Mouse (Mus musculus): ENCODE measurements at regions not wholly inside any gene's neighbourhood (a gene's known extent, or its start where the extent isn't known, plus 50 kb on each side); places are given as distances from the start of the nearest gene placed in this dataset.

GRCm38 (mm10) chr2:179238166-179238565, 204.1 kb upstream of the Cdh4 start:
- no peaks in the 10 kb centered on the region; the same call in 1 of the 2 replicates for H3K27me3 ChIP-seq (ENCODE audit: control insufficient read depth, insufficient read depth, low read length)
- no peak overlapping the region for H3K4me3 ChIP-seq (replicated peaks; ENCODE audit: insufficient read depth, low read depth, low read length)
- H3K27ac ChIP-seq (ENCODE audit: insufficient read depth, low read length), result no peak overlapping the region
- WGBS, result 13% methylated on average over 11 of the region's 11 CpGs
- no peak for TF ChIP-seq POLR2A (IDR thresholded peaks at IDR 0.05; ENCODE audit: borderline replicate concordance, insufficient read depth, low read length)
- no peak for TF ChIP-seq CTCF (IDR thresholded peaks at IDR 0.05; ENCODE audit: borderline replicate concordance, insufficient read depth, low read depth, low read length)
- no peak for DNase-seq
- H3K4me1 ChIP-seq (ENCODE audit: control insufficient read depth, insufficient read depth, low read length), result no peaks in the 10 kb centered on the region

DNA sequence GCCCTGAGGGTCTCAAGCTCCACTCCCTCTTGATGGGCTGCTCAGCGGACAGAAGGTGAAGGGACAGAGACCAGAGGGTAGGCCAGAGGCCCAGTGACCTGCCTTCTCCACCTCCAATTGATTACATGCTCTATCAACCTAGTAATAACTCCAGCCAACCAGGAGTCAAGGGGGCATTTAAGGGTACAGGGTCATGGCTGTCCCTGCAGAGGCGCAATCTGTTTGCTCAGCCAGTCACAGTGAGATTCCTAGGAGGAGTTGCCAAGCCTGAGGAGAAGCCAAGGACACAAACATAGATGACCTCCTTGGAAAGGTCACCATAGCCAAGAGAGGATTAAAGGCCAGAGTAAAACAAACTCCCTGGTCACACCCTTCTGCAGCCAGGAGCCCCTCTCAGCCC, 181.3 kb upstream of the Cdh4 start:
- H3K27me3 ChIP-seq (ENCODE audit: control insufficient read depth, insufficient read depth, low read length), result peaks cover 1% of the 10 kb centered on the region; the same call in 1 of the 2 replicates
- peaks cover 2% of the 10 kb centered on the region; the same call in 1 of the 2 replicates for H3K4me1 ChIP-seq (ENCODE audit: control insufficient read depth, insufficient read depth, low read length)
- DNase-seq, result no peak
- H3K4me3 ChIP-seq (replicated peaks; ENCODE audit: insufficient read depth, low read depth, low read length), result no peak overlapping the region
- WGBS, result 78% methylated on average over 2 of the region's 2 CpGs
- H3K27ac ChIP-seq (ENCODE audit: insufficient read depth, low read length), result no peak overlapping the region
- TF ChIP-seq CTCF (IDR thresholded peaks at IDR 0.05; ENCODE audit: borderline replicate concordance, insufficient read depth, low read depth, low read length) (no peak), POLR2A (IDR thresholded peaks at IDR 0.05; ENCODE audit: borderline replicate concordance, insufficient read depth, low read length) (no peak)

DNA sequence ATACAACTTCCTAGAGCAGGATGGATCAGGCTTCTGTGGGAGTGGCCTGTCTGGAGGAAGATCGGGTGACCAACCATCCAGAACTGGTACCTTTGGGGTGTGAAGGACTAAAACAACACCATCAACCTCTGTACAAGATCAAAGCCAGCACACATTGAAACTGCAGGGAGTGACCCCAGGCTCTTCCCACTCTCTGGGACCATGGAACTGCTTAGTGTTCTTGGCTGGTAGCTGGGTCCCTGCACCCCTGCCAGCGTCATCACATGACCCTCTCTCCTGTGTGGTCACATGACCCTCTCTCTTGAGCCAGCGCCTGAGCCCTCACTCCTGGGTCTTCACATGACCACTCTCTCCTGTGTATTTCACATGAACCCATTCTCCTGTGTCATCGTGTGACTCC, 178.3 kb upstream of the Cdh4 start:
- 88% methylated on average over 4 of the region's 4 CpGs for WGBS
- Histone ChIP-seq H3K27me3 (ENCODE audit: control insufficient read depth, insufficient read depth, low read length) (peaks cover 1% of the 10 kb centered on the region; the same call in 1 of the 2 replicates), H3K4me3 (replicated peaks; ENCODE audit: insufficient read depth, low read depth, low read length) (no peak overlapping the region), H3K27ac (ENCODE audit: insufficient read depth, low read length) (no peak overlapping the region), H3K4me1 (ENCODE audit: control insufficient read depth, insufficient read depth, low read length) (peaks cover 2% of the 10 kb centered on the region; the same call in 1 of the 2 replicates)
- TF ChIP-seq POLR2A (IDR thresholded peaks at IDR 0.05; ENCODE audit: borderline replicate concordance, insufficient read depth, low read length) (no peak), CTCF (IDR thresholded peaks at IDR 0.05; ENCODE audit: borderline replicate concordance, insufficient read depth, low read depth, low read length) (no peak)
- no peak for DNase-seq

GRCm38 (mm10) chr2:179265436-179265835, 176.8 kb upstream of the Cdh4 start:
- Histone ChIP-seq H3K4me1 (ENCODE audit: control insufficient read depth, insufficient read depth, low read length) (peaks cover 2% of the 10 kb centered on the region; the same call in 1 of the 2 replicates), H3K27ac (ENCODE audit: insufficient read depth, low read length) (no peak overlapping the region), H3K27me3 (ENCODE audit: control insufficient read depth, insufficient read depth, low read length) (peaks cover 1% of the 10 kb centered on the region; the same call in 1 of the 2 replicates), H3K4me3 (replicated peaks; ENCODE audit: insufficient read depth, low read depth, low read length) (no peak overlapping the region)
- WGBS, result 12% methylated on average over 5 of the region's 5 CpGs
- no peak for DNase-seq
- TF ChIP-seq CTCF (IDR thresholded peaks at IDR 0.05; ENCODE audit: borderline replicate concordance, insufficient read depth, low read depth, low read length) (no peak), POLR2A (IDR thresholded peaks at IDR 0.05; ENCODE audit: borderline replicate concordance, insufficient read depth, low read length) (no peak)

GRCm38 (mm10) chr2:179277204-179277886, 164.9 kb upstream of the Cdh4 start:
- Histone ChIP-seq H3K27ac (ENCODE audit: insufficient read depth, low read length) (no peak overlapping the region), H3K4me1 (ENCODE audit: control insufficient read depth, insufficient read depth, low read length) (no peaks in the 10 kb centered on the region; the same call in 1 of the 2 replicates), H3K27me3 (ENCODE audit: control insufficient read depth, insufficient read depth, low read length) (no peaks in the 10 kb centered on the region; the same call in 1 of the 2 replicates), H3K4me3 (replicated peaks; ENCODE audit: insufficient read depth, low read depth, low read length) (no peak overlapping the region)
- TF ChIP-seq CTCF (IDR thresholded peaks at IDR 0.05; ENCODE audit: borderline replicate concordance, insufficient read depth, low read depth, low read length), result no peak
- TF ChIP-seq POLR2A (IDR thresholded peaks at IDR 0.05; ENCODE audit: borderline replicate concordance, insufficient read depth, low read length), result no peak
- 27% methylated on average over 15 of the region's 15 CpGs for WGBS
- DNase-seq, result peak in 1 of 2 experiments; percentile 34

- DNase-seq, result no peak
- TF ChIP-seq POLR2A (IDR thresholded peaks at IDR 0.05; ENCODE audit: borderline replicate concordance, insufficient read depth, low read length) (no peak), CTCF (IDR thresholded peaks at IDR 0.05; ENCODE audit: borderline replicate concordance, insufficient read depth, low read depth, low read length) (no peak)
- H3K27ac ChIP-seq (ENCODE audit: insufficient read depth, low read length), result no peak overlapping the region
- 35% methylated on average over 4 of the region's 4 CpGs for WGBS
- no peak overlapping the region for H3K4me3 ChIP-seq (replicated peaks; ENCODE audit: insufficient read depth, low read depth, low read length)
- no peaks in the 10 kb centered on the region; the same call in 1 of the 2 replicates for H3K4me1 ChIP-seq (ENCODE audit: control insufficient read depth, insufficient read depth, low read length)
- H3K27me3 ChIP-seq (ENCODE audit: control insufficient read depth, insufficient read depth, low read length), result no peaks in the 10 kb centered on the region; the same call in 1 of the 2 replicates
These were observed 164.3 kb upstream of the Cdh4 start for GRCm38 (mm10) chr2:179277887-179278282.

DNA sequence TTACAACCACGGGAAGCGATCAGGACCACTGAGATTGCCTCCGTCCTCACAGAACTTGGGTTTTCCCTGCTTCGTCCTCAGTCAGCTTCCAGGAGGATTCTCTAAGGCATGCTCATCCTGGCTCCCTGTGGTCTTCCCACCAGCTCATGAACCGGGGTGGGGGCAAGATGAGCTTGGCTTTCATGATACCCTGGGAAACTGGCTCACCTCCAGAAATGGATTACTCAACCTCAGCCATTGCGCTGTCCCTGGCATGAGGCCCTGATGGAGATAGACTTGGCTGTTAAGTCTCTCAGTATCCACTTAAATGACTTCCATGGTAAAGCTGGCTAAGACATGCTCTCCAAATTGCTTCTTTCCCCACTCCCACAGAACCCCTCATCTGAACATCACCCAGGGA, 160.0 kb upstream of the Cdh4 start:
- no peaks in the 10 kb centered on the region; the same call in 1 of the 2 replicates for H3K4me1 ChIP-seq (ENCODE audit: control insufficient read depth, insufficient read depth, low read length)
- WGBS, result 24% methylated on average over 6 of the region's 6 CpGs
- peak in 1 of 2 experiments; percentile 8 for DNase-seq
- H3K27me3 ChIP-seq (ENCODE audit: control insufficient read depth, insufficient read depth, low read length), result no peaks in the 10 kb centered on the region; the same call in 1 of the 2 replicates
- TF ChIP-seq POLR2A (IDR thresholded peaks at IDR 0.05; ENCODE audit: borderline replicate concordance, insufficient read depth, low read length) (no peak), CTCF (IDR thresholded peaks at IDR 0.05; ENCODE audit: borderline replicate concordance, insufficient read depth, low read depth, low read length) (no peak)
- no peak overlapping the region for H3K27ac ChIP-seq (ENCODE audit: insufficient read depth, low read length)
- no peak overlapping the region for H3K4me3 ChIP-seq (replicated peaks; ENCODE audit: insufficient read depth, low read depth, low read length)

DNA sequence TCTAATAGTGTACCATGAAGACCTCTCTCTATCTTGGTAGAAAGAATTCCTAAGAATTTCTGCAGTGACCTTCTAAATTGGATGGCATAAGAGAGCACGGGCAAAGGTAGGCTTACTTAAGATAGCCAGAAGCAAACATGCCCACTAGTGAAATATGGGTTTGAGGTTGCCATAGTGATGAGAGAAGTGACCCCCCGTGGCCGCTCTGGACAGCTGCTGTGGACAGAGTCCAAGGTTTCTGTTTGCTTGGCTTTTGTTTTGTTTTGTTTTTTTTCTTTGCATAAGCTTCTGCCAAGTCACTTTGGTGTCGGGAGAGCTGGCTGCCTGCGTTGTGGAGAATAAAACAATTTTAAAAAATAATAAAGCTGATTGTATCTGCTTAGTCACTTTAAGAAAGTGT, 151.8 kb upstream of the Cdh4 start:
- no peak for DNase-seq
- TF ChIP-seq CTCF (IDR thresholded peaks at IDR 0.05; ENCODE audit: borderline replicate concordance, insufficient read depth, low read depth, low read length) (no peak), POLR2A (IDR thresholded peaks at IDR 0.05; ENCODE audit: borderline replicate concordance, insufficient read depth, low read length) (no peak)
- H3K27ac ChIP-seq (ENCODE audit: insufficient read depth, low read length), result no peak overlapping the region
- H3K27me3 ChIP-seq (ENCODE audit: control insufficient read depth, insufficient read depth, low read length), result no peaks in the 10 kb centered on the region; the same call in 1 of the 2 replicates
- peaks cover 4% of the 10 kb centered on the region for H3K4me1 ChIP-seq (ENCODE audit: control insufficient read depth, insufficient read depth, low read length)
- 17% methylated on average over 5 of the region's 5 CpGs for WGBS
- no peak overlapping the region for H3K4me3 ChIP-seq (replicated peaks; ENCODE audit: insufficient read depth, low read depth, low read length)
